ENCODE assay signal across 19 mouse cellular contexts in genomic region chr5:123890987-123891386, GRCm38 (mm10). TPM values are rescaled to one million over a fixed set of nuclear protein-coding genes. Genes with fewer than 3 reads are reported as not detected.
"Had no signal": no experiment of that assay in that cellular context is flagged by ENCODE, and none has a peak within 500 bp of the region (broad histone marks: within the 10 kb centered on the region; RNA-seq: fewer than 3 reads in every experiment).

No protein-coding gene starts in this region.

- ATAC-seq: intestine, embryonic 16.5 days; liver, embryonic 12.5 days had no signal

- H3K36me3 ChIP-seq: limb, embryonic 10.5 days; limb, embryonic 13.5 days; liver, embryonic 12.5 days; liver, embryonic 15.5 days; neural tube, embryonic 12.5 days; neural tube, embryonic 15.5 days; stomach, embryonic 15.5 days had no signal

- H3K4me3 ChIP-seq: limb, embryonic 10.5 days; limb, embryonic 13.5 days; liver, embryonic 12.5 days; liver, embryonic 15.5 days; neural tube, embryonic 12.5 days; neural tube, embryonic 15.5 days; stomach, embryonic 15.5 days had no signal

- H3K9ac ChIP-seq: limb, embryonic 13.5 days; liver, embryonic 12.5 days; liver, embryonic 15.5 days; neural tube, embryonic 12.5 days; neural tube, embryonic 15.5 days; stomach, embryonic 15.5 days had no signal

- H3K27ac ChIP-seq: layer of hippocampus, adult 2 months; limb, embryonic 10.5 days; limb, embryonic 13.5 days; liver, embryonic 12.5 days; liver, embryonic 15.5 days; neural tube, embryonic 12.5 days; neural tube, embryonic 15.5 days; stomach, embryonic 15.5 days had no signal

- H3K27me3 ChIP-seq: limb, embryonic 13.5 days; liver, embryonic 12.5 days; liver, embryonic 15.5 days; neural tube, embryonic 12.5 days; neural tube, embryonic 15.5 days; stomach, embryonic 15.5 days had no signal

- DNase-seq: kidney, adult 18-20 months; kidney, adult 9 months; lung, adult 2 months had no signal

- H3K4me1 ChIP-seq: neural tube, embryonic 12.5 days; neural tube, embryonic 15.5 days had no signal

- H3K9me3 ChIP-seq: limb, embryonic 10.5 days; limb, embryonic 13.5 days; liver, embryonic 12.5 days; liver, embryonic 15.5 days; neural tube, embryonic 12.5 days; neural tube, embryonic 15.5 days; stomach, embryonic 15.5 days had no signal

- H3K4me2 ChIP-seq: limb, embryonic 13.5 days; liver, embryonic 12.5 days; liver, embryonic 15.5 days; midbrain, embryonic 11.5 days; neural tube, embryonic 12.5 days; neural tube, embryonic 15.5 days had no signal

RNA-seq across cellular contexts. Expression of gene Hcar1, which starts 11.2 kb away (rescaled TPM):
- total RNA-seq: megakaryocyte-erythroid progenitor cell, adult 5-6 weeks had no signal
- polyA plus RNA-seq: limb, embryonic 10.5 days; midbrain, embryonic 11.5 days; neural tube, embryonic 12.5 days had no signal

RNA-seq across cellular contexts. Expression of gene Hcar2, which starts 25.7 kb away (rescaled TPM):
- total RNA-seq: layer of hippocampus, adult 2 months; left cerebral cortex, adult 18-20 months; left cerebral cortex, postnatal 25 days; megakaryocyte-erythroid progenitor cell, adult 5-6 weeks; midbrain, postnatal 0 days had no signal
- polyA plus RNA-seq: kidney, embryonic 16.5 days; limb, embryonic 10.5 days; midbrain, embryonic 11.5 days; midbrain, postnatal 0 days; neural tube, embryonic 12.5 days had no signal

RNA-seq across cellular contexts. Expression of gene Gm43518, which starts 36.2 kb away (rescaled TPM):
- total RNA-seq: megakaryocyte-erythroid progenitor cell, adult 5-6 weeks; midbrain, postnatal 0 days had no signal
- polyA plus RNA-seq: large intestine, adult 2 months had no signal
